Mouse (Mus musculus) liver, adult 2 months (tissue): ENCODE data around the gene Hoxa5. TPM values are rescaled to one million over a fixed set of nuclear protein-coding genes. Genes with fewer than 3 reads are reported as not detected.

ENCODE experiments used
- DNase-seq: peaks from one replicate; pipeline ENCODE4 v3.0.0-alpha.2; 2011; ENCODE audit warnings: low read depth, low spot score; ENCODE audit errors: extremely low read depth
- H3K27ac ChIP-seq: fragments of 200-500 bp; replicated peaks from 2 replicates; pipeline ENCODE4 v1.5.1; 2012; ENCODE audit warnings: low read depth, mild to moderate bottlenecking, control low read depth, inconsistent platforms, low read length; ENCODE audit not compliant: insufficient read depth
- H3K27me3 ChIP-seq: fragments of 200-500 bp; 2 replicates; pipeline ENCODE4 v1.6.1; 2012; ENCODE audit warnings: mild to moderate bottlenecking, moderate library complexity, low read length, inconsistent platforms; ENCODE audit not compliant: control insufficient read depth, insufficient read depth
- H3K36me3 ChIP-seq: fragments of 200-500 bp; 2 replicates; pipeline ENCODE4 v1.6.1; 2012; ENCODE audit warnings: low read length, inconsistent platforms; ENCODE audit not compliant: control insufficient read depth, insufficient read depth
- H3K4me1 ChIP-seq: fragments of 200-500 bp; 2 replicates; pipeline ENCODE4 v1.6.1; 2011; ENCODE audit warnings: low read length; ENCODE audit not compliant: control insufficient read depth, insufficient read depth
- H3K4me3 ChIP-seq: fragments of 200-500 bp; 2 replicates; pipeline ENCODE4 v1.5.1; 2011; ENCODE audit warnings: low read depth, mild to moderate bottlenecking, control low read depth, low read length, moderate library complexity; ENCODE audit not compliant: insufficient read depth
- H3K79me2 ChIP-seq: fragments of 200-500 bp; 2 replicates; pipeline ENCODE4 v1.6.1; 2012; ENCODE audit warnings: inconsistent platforms, mild to moderate bottlenecking, low read length, moderate library complexity; ENCODE audit not compliant: control insufficient read depth, insufficient read depth
- H3K9ac ChIP-seq: fragments of 200-500 bp; 2 replicates; pipeline ENCODE4 v1.6.1; 2012; ENCODE audit warnings: low read depth, mild to moderate bottlenecking, control low read depth, inconsistent platforms, low read length
- CTCF ChIP-seq: fragments of 200-500 bp; IDR thresholded peaks from 2 replicates; pipeline ENCODE4 v1.5.1; 2011; ENCODE audit warnings: low read depth, low read length, control low read depth
- POLR2A ChIP-seq: fragments of 200-500 bp; IDR thresholded peaks from 2 replicates; pipeline ENCODE4 v1.6.1; 2011; ENCODE audit warnings: low read length, control low read depth; ENCODE audit not compliant: insufficient read depth; ENCODE audit errors: extremely low read depth
- WGBS: fragments of 180-500 bp; shearing (Covaris S2); methylation state at CpG from one replicate; pipeline ENCODE4 v1.1.7; 2018; 5-methylcytosine and 5-hydroxymethylcytosine counted together
- polyA plus RNA-seq: library from polyadenylated mRNA; depleted of rRNA; stranded (reverse); fragments of >200 nt; gene quantifications from 2 replicates; pipeline ENCODE4 v1.2.3, GENCODE M21; 2012
- total RNA-seq: library from RNA; depleted of rRNA; stranded (reverse); fragments of >200 nt; gene quantifications from 2 replicates; pipeline ENCODE4 v1.2.3, GENCODE M21; 2014

Gene Hoxa5
- total and polyA plus RNA-seq, 2 experiments = 0.16 to 0.28 TPM

DNA sequence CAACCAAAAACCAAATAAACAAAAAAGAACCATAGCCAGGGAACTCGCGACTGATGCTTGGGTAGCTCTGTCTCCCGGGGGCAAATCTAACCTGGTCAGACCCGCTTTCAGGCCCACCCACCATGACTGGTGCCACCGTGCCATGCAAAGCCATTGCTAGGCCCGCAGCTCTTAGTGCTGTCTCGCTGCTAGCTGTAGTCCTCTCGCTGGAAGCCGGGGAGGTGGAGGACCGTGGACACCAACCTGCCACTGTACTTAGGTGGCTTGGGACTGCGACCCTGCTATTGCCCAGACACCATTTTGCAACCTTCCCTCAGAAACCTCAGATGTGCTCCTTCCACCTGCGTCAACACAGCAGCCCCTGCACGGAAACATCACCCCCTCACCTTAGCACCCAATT lies 7.6 kb upstream of the Hoxa5 start:
- DNase-seq = no peak
- 8% methylated on average over 13 of the region's 13 CpGs for WGBS
- H3K4me1 ChIP-seq = no peaks in the 10 kb centered on the region
- peaks cover 48% of the 10 kb centered on the region for H3K27me3 ChIP-seq
- no peaks in the 10 kb centered on the region for H3K36me3 ChIP-seq
- TF ChIP-seq CTCF = no peak
- TF ChIP-seq POLR2A = no peak
- no peak overlapping the region for H3K9ac ChIP-seq
- H3K27ac ChIP-seq = no peak overlapping the region
- H3K4me3 ChIP-seq = no peak overlapping the region
- no peaks in the 10 kb centered on the region for H3K79me2 ChIP-seq

DNA sequence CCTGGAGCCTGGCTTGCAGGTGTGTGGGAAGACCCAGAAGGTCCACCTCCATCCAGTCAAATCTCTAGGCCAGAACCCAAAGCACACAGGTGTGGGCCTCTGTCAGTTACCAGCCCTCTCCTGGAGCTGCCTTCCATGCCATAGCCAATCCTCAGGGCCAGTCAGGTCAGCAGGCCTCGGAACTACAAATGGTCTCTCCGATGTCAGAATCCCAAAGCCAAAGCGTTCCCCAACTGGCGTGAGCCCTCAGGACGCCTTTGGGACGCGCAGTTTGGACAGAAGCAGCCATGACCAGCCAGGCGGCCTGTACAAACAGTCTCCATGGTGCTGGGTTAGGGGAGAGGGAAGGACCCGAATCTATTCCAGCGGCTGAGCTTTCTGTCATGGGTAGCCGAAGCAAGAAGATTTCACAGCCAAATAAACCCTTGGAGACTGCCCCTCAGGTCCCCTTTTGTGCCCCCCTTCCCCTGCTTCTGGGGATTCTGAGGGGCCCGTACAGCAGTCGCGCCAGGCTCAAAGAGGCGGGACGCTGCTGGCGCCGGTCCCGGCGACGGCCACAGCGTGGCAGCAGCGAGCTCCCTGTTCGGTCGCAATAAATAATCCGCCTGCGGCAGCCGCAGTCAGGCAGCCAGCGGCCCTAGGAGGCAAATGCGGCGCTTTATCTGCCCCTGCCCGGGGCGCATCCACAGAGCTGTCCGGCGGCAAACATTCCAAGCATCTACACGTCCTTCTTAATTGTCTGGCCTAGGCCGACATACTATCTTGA lies 7.0 kb upstream of the Hoxa5 start:
- Histone ChIP-seq H3K79me2 (no peaks in the 10 kb centered on the region), H3K36me3 (no peaks in the 10 kb centered on the region), H3K27ac (no peak overlapping the region), H3K9ac (no peak overlapping the region), H3K4me1 (no peaks in the 10 kb centered on the region), H3K4me3 (no peak overlapping the region), H3K27me3 (peaks cover 46% of the 10 kb centered on the region)
- no peak for TF ChIP-seq POLR2A
- TF ChIP-seq CTCF = peak; percentile 84
- 3% methylated on average over 37 of the region's 37 CpGs for WGBS
- DNase-seq = no peak

DNA sequence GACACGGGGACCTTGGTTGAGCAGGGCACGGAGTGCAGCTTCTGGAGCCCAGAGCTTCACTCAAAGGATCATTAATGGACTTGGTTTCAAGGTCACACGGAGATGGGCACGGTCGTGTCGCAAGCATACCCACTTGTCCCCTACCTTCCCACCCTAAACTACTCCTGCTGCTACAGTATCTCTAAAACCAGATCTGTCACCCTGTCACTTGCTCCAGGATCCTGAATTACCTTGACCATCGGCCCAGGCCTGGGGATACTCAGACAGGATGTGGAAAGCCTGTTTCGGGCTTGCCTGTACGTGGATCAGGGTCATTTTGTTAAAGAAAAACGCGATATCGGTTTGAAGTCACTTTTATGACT lies 5.3 kb upstream of the Hoxa5 start:
- H3K4me1 ChIP-seq = no peaks in the 10 kb centered on the region; the same call in 1 of the 2 replicates
- no peak for DNase-seq
- H3K36me3 ChIP-seq = no peaks in the 10 kb centered on the region
- H3K4me3 ChIP-seq = no peak overlapping the region
- H3K9ac ChIP-seq = no peak overlapping the region
- peaks cover 42% of the 10 kb centered on the region for H3K27me3 ChIP-seq
- 23% methylated on average over 12 of the region's 12 CpGs for WGBS
- TF ChIP-seq CTCF (no peak), POLR2A (no peak)
- H3K79me2 ChIP-seq = no peaks in the 10 kb centered on the region
- no peak overlapping the region for H3K27ac ChIP-seq

DNA sequence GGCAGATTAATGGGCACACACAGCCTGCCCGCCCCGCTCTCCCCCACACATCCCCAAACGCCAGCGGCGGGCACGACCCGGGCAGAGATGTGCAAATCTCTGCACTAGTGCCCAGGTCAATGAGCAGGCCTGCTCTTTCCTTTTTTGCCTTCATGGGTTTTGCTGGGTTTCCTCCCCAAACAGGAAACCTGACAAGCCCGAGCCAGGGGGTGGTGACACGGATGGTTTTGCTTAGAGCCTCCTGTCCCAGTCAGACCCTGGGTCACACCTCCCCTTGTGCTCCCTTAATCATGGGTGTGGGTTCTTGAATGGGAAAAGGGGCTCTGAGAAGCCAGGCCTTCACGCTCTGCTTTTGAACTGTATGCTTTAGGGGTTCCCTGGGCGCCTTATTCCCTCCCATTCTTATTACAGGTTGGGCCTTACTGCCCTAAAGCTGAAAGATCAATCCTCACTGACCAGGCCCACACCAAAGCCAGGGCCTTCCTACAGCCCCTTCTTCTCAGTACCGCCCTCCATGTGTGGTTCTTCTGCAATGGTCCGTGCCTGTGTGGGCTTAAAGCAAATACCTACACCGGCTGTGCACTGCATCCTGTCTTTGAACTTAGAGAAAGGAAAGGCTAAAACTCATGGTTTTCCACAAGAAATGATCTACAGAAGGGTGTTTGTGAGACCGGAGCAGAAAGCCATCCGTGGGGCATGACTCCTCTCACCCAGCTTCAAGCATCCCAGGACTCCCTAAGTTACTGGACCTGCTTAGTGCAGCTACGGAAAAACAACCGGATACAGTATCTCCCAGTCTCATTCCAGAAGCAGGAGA lies 4.7 kb upstream of the Hoxa5 start:
- no peak overlapping the region for H3K9ac ChIP-seq
- H3K27ac ChIP-seq = no peak overlapping the region
- H3K79me2 ChIP-seq = no peaks in the 10 kb centered on the region
- WGBS = 17% methylated on average over 18 of the region's 18 CpGs
- H3K4me1 ChIP-seq = no peaks in the 10 kb centered on the region; the same call in 1 of the 2 replicates
- H3K27me3 ChIP-seq = peaks cover 43% of the 10 kb centered on the region
- no peak for DNase-seq
- H3K36me3 ChIP-seq = no peaks in the 10 kb centered on the region
- no peak overlapping the region for H3K4me3 ChIP-seq
- no peak for TF ChIP-seq CTCF
- no peak for TF ChIP-seq POLR2A

DNA sequence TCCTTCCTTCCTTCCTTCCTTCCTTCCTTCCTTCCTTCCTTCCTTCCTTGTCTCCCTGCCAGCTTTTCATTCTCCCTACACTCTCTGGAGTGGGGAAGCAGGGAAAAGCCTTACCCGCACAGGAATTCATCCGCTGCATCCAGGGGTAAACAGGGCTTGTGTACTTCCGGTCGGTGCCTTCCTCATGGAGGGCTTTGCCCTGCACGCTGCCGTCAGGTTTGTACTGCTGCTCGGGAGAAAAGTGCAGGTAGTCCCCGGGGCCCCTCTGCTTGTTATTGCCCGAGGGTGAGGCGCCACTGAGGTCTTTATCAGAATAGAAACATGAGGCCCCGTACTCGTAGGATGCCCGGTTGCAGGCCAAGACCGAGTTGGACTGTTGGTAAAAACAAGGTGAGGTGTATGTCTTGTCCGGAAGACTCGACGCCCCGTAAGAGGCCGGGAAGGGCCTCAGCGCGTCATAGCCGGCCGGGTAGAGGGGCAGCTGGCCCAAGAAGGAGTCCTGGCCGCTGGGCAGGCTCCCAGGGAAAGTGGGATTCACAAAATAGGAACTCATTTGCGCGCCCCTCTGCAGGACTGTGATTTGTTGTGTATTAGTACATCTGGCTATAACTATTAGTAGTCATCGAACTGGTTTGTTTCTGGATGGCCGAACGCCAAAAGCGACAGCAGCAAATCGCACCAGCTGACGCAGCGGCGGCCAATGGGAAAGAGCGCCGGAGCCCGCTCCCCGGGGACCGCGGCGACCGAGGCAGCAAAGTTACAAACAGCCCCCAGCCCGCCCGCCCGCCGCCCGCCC lies 3.9 kb upstream of the Hoxa5 start, which contains the start of gene Hoxa6:
TSS of gene Hoxa6 (minus strand) at position 651 of the 796 bp plus-strand sequence.
- no peak within 1 kb of the TSS for H3K9ac ChIP-seq
- no peak for DNase-seq
- no peaks in the 10 kb centered on the region for H3K79me2 ChIP-seq
- H3K4me1 ChIP-seq = no peaks in the 10 kb centered on the region; the same call in 1 of the 2 replicates
- peaks cover 48% of the 10 kb centered on the region for H3K27me3 ChIP-seq
- H3K4me3 ChIP-seq = no peak within 1 kb of the TSS
- no peak for TF ChIP-seq POLR2A
- no peak for TF ChIP-seq CTCF
- no peak within 1 kb of the TSS for H3K27ac ChIP-seq
- WGBS = 11% methylated on average over 47 of the region's 47 CpGs
- H3K36me3 ChIP-seq = no peaks in the 10 kb centered on the region
